8 mouse cellular contexts compared by ENCODE assay signal in the genomic region with DNA sequence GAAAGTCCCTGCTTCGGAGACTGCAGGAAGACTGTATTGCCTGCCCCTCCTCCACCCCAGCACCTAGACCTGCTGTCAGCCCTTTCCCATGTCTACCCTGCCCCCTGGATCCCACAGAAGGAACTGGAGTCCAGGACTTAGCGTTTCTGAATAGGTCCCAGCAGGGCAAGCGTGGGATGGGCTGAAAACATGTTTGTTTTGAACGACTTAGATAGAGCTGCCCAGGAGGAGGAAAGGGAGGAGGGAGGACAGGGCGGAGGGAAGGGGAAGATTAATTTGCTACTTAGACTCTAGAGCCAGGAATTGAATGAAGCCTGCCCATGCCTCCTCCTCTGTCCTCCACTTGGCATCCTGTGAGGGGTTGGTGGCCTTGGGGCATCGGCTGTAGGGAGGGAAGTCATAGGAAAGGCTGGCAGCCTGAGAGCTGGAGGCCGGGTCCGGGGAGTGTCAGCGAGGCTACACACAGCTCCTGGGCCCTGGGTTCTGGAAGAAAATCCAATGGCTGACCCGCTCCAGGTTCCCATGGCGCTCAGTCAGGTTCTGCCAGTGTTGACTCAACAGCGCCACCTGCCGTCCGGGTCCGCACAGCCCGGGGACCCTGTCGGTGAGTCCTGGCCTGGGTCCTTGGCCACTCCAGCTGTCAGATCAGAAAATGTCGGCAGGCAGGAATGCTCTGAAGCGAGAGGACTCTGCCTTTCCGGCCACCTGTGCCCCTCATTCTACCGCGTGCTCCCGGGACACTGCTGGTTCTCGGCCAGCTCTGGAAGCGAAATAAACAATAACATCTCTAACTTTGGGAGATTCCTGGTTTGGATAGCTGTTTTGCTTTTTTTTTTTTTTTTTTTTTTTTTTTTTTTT. TPM values are rescaled to one million over a fixed set of nuclear protein-coding genes. Genes with fewer than 3 reads are reported as not detected.
A peak's percentile ranks its signal among the peaks of the same experiment; 100 is the strongest.
DNase-seq lines count a peak whose midpoint lies in the region; ATAC-seq lines count a peak whose summit lies in the region.

No protein-coding gene starts in this region.

- peak overlapping the region; percentile 81 for H3K4me2 ChIP-seq in heart, embryonic 12.5 days
- H3K4me2 ChIP-seq in kidney, embryonic 16.5 days (replicated peaks; ENCODE audit: low read depth, low read length), result peak overlapping the region; percentile 80

- H3K9me3 ChIP-seq in heart, embryonic 12.5 days (replicated peaks), result no peaks in the 10 kb centered on the region
- H3K9me3 ChIP-seq in kidney, embryonic 16.5 days (ENCODE audit: low read length), result no peaks in the 10 kb centered on the region

- H3K4me3 ChIP-seq in heart, embryonic 12.5 days, result peak overlapping the region; percentile 46
- peak overlapping the region; percentile 45 for H3K4me3 ChIP-seq in kidney, embryonic 16.5 days (ENCODE audit: low read length)

- WGBS in heart, embryonic 12.5 days, result 1% methylated on average over 25 of the region's 25 CpGs
- WGBS in kidney, embryonic 16.5 days, result 1% methylated on average over 25 of the region's 25 CpGs

- H3K36me3 ChIP-seq in heart, embryonic 12.5 days, result no peaks in the 10 kb centered on the region
- H3K36me3 ChIP-seq in kidney, embryonic 16.5 days (ENCODE audit: insufficient read depth, low read length), result no peaks in the 10 kb centered on the region

- H3K4me1 ChIP-seq in heart, embryonic 12.5 days (replicated peaks), result peaks cover 11% of the 10 kb centered on the region
- peaks cover 10% of the 10 kb centered on the region; the same call in 1 of the 2 replicates for H3K4me1 ChIP-seq in kidney, embryonic 16.5 days (ENCODE audit: insufficient read depth, low read length)

- peak overlapping the region; percentile 71 for H3K27ac ChIP-seq in heart, embryonic 12.5 days (ENCODE audit: poor library complexity, severe bottlenecking)
- H3K27ac ChIP-seq in kidney, embryonic 16.5 days (ENCODE audit: low read length), result peak overlapping the region; percentile 82

- peak; percentile 80 for DNase-seq in c-Kit-negative CD71-positive TER-119-positive erythroid progenitor cells, embryonic 14.5 days (ENCODE audit: low read depth, low spot score)
- DNase-seq in fat pad, adult 2 months (ENCODE audit: extremely low read depth, low read depth, low spot score), result peak; percentile 91
- DNase-seq in liver, result peak; percentile 96
- DNase-seq in spleen, postnatal 36 days (ENCODE audit: low spot score in 2 of 2), result peak; percentile 85 to 89

- H3K27me3 ChIP-seq in heart, embryonic 12.5 days (replicated peaks), result no peaks in the 10 kb centered on the region
- no peaks in the 10 kb centered on the region for H3K27me3 ChIP-seq in kidney, embryonic 16.5 days (ENCODE audit: insufficient read depth, low read length)

- peak; percentile 99 for ATAC-seq in CD4-positive, CD25-positive, alpha-beta regulatory T cell, adult 4 months
- ATAC-seq in heart, embryonic 12.5 days (ENCODE audit: insufficient number of reproducible peaks, low FRiP score), result peak; percentile 94
- peak; percentile 98 for ATAC-seq in kidney, embryonic 16.5 days (ENCODE audit: low FRiP score, low TSS enrichment)
- peak; percentile 93 for ATAC-seq in monocyte, adult 5-6 weeks (replicated peaks; ENCODE audit: insufficient number of reproducible peaks, low FRiP score, low TSS enrichment, poor library complexity, severe bottlenecking)

- peak overlapping the region; percentile 68 for H3K9ac ChIP-seq in heart, embryonic 12.5 days
- H3K9ac ChIP-seq in kidney, embryonic 16.5 days (replicated peaks; ENCODE audit: low read length), result peak overlapping the region; percentile 57

RNA-seq across cellular contexts. Expression of a gene that starts 12.1 kb away (rescaled TPM):
- polyA plus RNA-seq in CD4-positive, CD25-positive, alpha-beta regulatory T cell, adult 4 months (2017; shearing (Covaris generic)), result 10 to 100 TPM; 54.2 to 69.6 TPM
- 1.1 and 1.7 TPM in 2 replicates for polyA plus RNA-seq in heart, embryonic 12.5 days (2016; fragmentation: Nextera tagmentation; extraction: Ambion mirVana)
- polyA plus RNA-seq in kidney, embryonic 16.5 days (2015; fragmentation: Nextera tagmentation; extraction: Ambion mirVana), result 2.4 and 3.4 TPM in 2 replicates
- total RNA-seq in monocyte, adult 5-6 weeks (2017), result 189 to 455 TPM (median 252 TPM) in 3 replicates

RNA-seq across cellular contexts. Expression of a gene that starts 26.6 kb away (rescaled TPM):
- 1 to 10 TPM; 2.3 to 4.5 TPM for polyA plus RNA-seq in CD4-positive, CD25-positive, alpha-beta regulatory T cell, adult 4 months (2017; shearing (Covaris generic))
- polyA plus RNA-seq in heart, embryonic 12.5 days (2016; fragmentation: Nextera tagmentation; extraction: Ambion mirVana), result 7.8 and 8.4 TPM in 2 replicates
- 11.3 and 11.8 TPM in 2 replicates for polyA plus RNA-seq in kidney, embryonic 16.5 days (2015; fragmentation: Nextera tagmentation; extraction: Ambion mirVana)
- 0.87 to 2.5 TPM in 2 of 3 replicates, not detected in the other for total RNA-seq in monocyte, adult 5-6 weeks (2017)

RNA-seq across cellular contexts. Expression of a gene that starts 42.8 kb away (rescaled TPM):
- 1 to 10 TPM; 2.6 to 4.3 TPM for polyA plus RNA-seq in CD4-positive, CD25-positive, alpha-beta regulatory T cell, adult 4 months (2017; shearing (Covaris generic))
- polyA plus RNA-seq in heart, embryonic 12.5 days (2016; fragmentation: Nextera tagmentation; extraction: Ambion mirVana), result 2.8 and 3.0 TPM in 2 replicates
- 5.5 and 6.6 TPM in 2 replicates for polyA plus RNA-seq in kidney, embryonic 16.5 days (2015; fragmentation: Nextera tagmentation; extraction: Ambion mirVana)
- 90.9 to 99.4 TPM (median 96.2 TPM) in 3 replicates for total RNA-seq in monocyte, adult 5-6 weeks (2017)

RNA-seq across cellular contexts. Expression of a gene that starts 49.5 kb away (rescaled TPM):
- polyA plus RNA-seq in CD4-positive, CD25-positive, alpha-beta regulatory T cell, adult 4 months (2017; shearing (Covaris generic)), result not detected
- 0.17 TPM in 1 of 2 replicates, not detected in the other for polyA plus RNA-seq in heart, embryonic 12.5 days (2016; fragmentation: Nextera tagmentation; extraction: Ambion mirVana)
- 0.27 and 0.82 TPM in 2 replicates for polyA plus RNA-seq in kidney, embryonic 16.5 days (2015; fragmentation: Nextera tagmentation; extraction: Ambion mirVana)
- total RNA-seq in monocyte, adult 5-6 weeks (2017), result not detected in 3 replicates

RNA-seq across cellular contexts. Expression of a gene that starts 57.4 kb away (rescaled TPM):
- polyA plus RNA-seq in CD4-positive, CD25-positive, alpha-beta regulatory T cell, adult 4 months (2017; shearing (Covaris generic)), result 10 to 100 TPM; 19.7 to 25.2 TPM
- polyA plus RNA-seq in heart, embryonic 12.5 days (2016; fragmentation: Nextera tagmentation; extraction: Ambion mirVana), result 13.5 and 13.8 TPM in 2 replicates
- 28.7 and 29.9 TPM in 2 replicates for polyA plus RNA-seq in kidney, embryonic 16.5 days (2015; fragmentation: Nextera tagmentation; extraction: Ambion mirVana)
- total RNA-seq in monocyte, adult 5-6 weeks (2017), result 21.8 to 32.6 TPM (median 28.3 TPM) in 3 replicates

Comparison
In these comparisons a context has a peak if more than half of its experiments do, and no peak if none do; other contexts are left out.
1. Peak in every context shown above with its lines: DNase-seq, ATAC-seq, H3K4me3 ChIP-seq and H3K27ac ChIP-seq.
2. RNA of a gene that starts 12.1 kb away (polyA plus RNA-seq): 54.2 to 69.6 TPM in CD4-positive, CD25-positive, alpha-beta regulatory T cell, adult 4 months; 2.4 to 3.4 TPM in kidney, embryonic 16.5 days and 1.1 to 1.7 TPM in heart, embryonic 12.5 days; every median in the first group is over 10 times any median in the second.